Mouse (Mus musculus) ES-E14 (cell line): ENCODE measurements at regions not wholly inside any gene's neighbourhood (a gene's known extent, or its start where the extent isn't known, plus 50 kb on each side); places are given as distances from the start of the nearest gene placed in this dataset.

ENCODE experiments used
- CHD2 ChIP-seq: IDR thresholded peaks from 2 replicates; pipeline ENCODE4 v1.6.1; 2014; ENCODE audit warnings: mild to moderate bottlenecking, low read depth, low read length, inconsistent platforms
- ZC3H11A ChIP-seq: IDR thresholded peaks from 2 replicates; pipeline ENCODE4 v1.6.1; 2012; ENCODE audit warnings: low read depth, mild to moderate bottlenecking, inconsistent platforms, low read length, borderline replicate concordance
- ZNF384 ChIP-seq: IDR thresholded peaks from 2 replicates; pipeline ENCODE4 v1.6.1; 2012; ENCODE audit warnings: low read depth, low read length, inconsistent platforms

DNA sequence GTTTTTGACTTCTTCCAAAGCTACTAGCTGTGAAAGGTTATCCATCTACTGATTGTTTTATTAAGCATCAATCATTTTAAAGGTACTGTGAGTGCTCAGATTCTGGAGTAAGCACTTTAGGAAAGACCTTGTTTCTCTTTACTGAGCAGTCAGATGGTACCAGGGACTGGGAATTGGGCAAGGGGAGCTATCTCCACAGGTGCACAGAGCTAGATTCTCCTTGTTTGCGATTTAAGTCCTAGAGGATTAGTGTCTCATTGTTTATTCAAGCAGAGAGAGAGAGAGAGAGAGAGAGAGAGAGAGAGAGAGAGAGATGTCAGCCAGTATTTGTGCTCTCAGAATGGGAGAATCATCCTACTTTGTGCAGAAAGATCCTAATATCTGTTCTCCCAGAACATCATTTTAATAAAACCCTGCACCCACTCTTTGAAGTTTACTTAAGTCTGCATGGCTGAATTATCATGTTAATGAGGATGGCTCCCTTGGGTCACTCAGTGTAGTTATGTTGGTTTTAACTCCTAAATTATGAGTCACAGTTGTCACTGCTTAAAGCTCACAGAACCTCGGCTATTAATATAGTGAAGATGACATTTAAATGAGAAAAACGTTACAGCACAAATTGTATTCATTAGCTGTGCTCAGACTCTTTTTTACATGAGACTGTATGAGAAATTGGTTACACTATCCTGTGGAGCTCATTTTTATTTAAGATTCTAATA is 171.7 kb downstream of the Plppr4 start:
- TF ChIP-seq ZC3H11A (no peak), CHD2 (no peak), ZNF384 (no peak)
